Mouse (Mus musculus) megakaryocyte, embryonic 14.5 days (primary cell): ENCODE results near the gene Hs6st3.

Source experiments
- FLI1 ChIP-seq: IDR thresholded peaks from 2 replicates; pipeline ENCODE4 v1.6.1; 2012; ENCODE audit warnings: low read length, inconsistent platforms, mixed read lengths
- GATA1 ChIP-seq: IDR thresholded peaks from 3 replicates; pipeline ENCODE4 v1.6.1; 2012; ENCODE audit warnings: mixed read lengths, low read length, inconsistent platforms, borderline replicate concordance

DNA sequence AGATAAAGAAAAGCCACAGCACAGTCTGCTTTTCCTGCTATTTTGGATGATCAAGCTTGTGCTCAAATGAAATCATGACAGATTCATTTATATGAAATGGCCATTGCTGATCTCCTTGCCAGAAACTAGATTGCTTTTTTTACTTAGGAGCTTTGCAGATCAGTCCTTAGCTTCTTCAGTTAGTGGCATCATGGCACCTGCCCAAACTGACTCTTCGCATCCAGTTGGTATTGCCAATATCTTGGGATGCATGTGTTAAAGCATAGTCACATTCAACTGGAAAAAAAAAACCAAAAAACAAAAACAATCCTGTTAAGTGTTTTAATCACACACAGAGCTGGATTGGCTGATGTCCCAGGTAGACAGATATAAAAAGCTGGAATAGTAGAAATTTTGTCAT, 326.7 kb downstream of the Hs6st3 start:
- no peak for TF ChIP-seq GATA1
- no peak for TF ChIP-seq FLI1
